Mouse (Mus musculus) midbrain, embryonic 10.5 days (tissue): ENCODE measurements around the gene Tm9sf4. TPM values are rescaled to one million over a fixed set of nuclear protein-coding genes. Genes with fewer than 3 reads are reported as not detected.

Experiments used
- DNase-seq: peaks from one replicate; pipeline ENCODE4 v3.0.0-alpha.2; 2017; ENCODE audit warnings: low spot score
- H3K27ac ChIP-seq: fragments of 300-500 bp; sonication (generic); replicated peaks from 2 replicates; pipeline ENCODE4 v1.5.1; 2016; ENCODE audit warnings: mild to moderate bottlenecking
- H3K27me3 ChIP-seq: fragments of 300-500 bp; sonication (generic); 2 replicates; pipeline ENCODE4 v1.6.1; 2016; ENCODE audit warnings: low read depth, mild to moderate bottlenecking; ENCODE audit not compliant: poor library complexity, severe bottlenecking
- H3K36me3 ChIP-seq: fragments of 300-500 bp; sonication (generic); 2 replicates; pipeline ENCODE4 v1.6.1; 2016; ENCODE audit warnings: mild to moderate bottlenecking, moderate library complexity
- H3K4me1 ChIP-seq: fragments of 300-500 bp; sonication (generic); 2 replicates; pipeline ENCODE4 v1.6.1; 2016
- H3K4me3 ChIP-seq: fragments of 300-500 bp; sonication (generic); 2 replicates; pipeline ENCODE4 v1.5.1; 2016; ENCODE audit warnings: mild to moderate bottlenecking, moderate library complexity
- H3K9me3 ChIP-seq: fragments of 300-500 bp; sonication (generic); replicated peaks from 2 replicates; pipeline ENCODE4 v1.6.1; 2016; ENCODE audit warnings: mild to moderate bottlenecking
- WGBS: fragments of 180-500 bp; shearing (Covaris S2); methylation state at CpG from one replicate; pipeline ENCODE4 v1.1.7; 2016; 5-methylcytosine and 5-hydroxymethylcytosine counted together
- polyA plus RNA-seq: library from polyadenylated mRNA; unstranded; fragments of >200 nt; fragmentation: Nextera tagmentation; extraction: Ambion mirVana; gene quantifications from 2 replicates; pipeline ENCODE4 v1.2.1, GENCODE M21; 2016

Tm9sf4 gene
- polyA plus RNA-seq, 1 experiment from 2014 or later, result 82.8 TPM

DNA sequence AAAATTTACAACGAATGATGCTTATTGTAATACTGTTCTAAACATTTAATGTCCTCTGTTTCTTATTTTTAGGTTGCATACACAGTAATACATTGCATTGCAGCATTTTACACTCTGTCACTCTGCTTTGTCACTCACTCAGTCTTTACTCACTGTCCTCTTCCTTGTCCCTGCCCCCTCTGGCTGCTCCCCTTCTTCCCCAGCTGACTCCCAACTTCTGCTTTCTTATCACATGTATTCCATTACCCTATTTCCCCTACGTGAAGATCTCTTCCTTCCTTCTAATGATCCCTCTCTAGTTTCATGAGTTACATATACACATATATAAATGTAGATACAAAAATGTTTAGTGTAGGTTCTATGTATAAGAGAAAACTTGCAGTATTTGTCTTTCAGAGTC lies 38.0 kb downstream of the Tm9sf4 start:
- H3K27ac ChIP-seq, result no peak overlapping the region
- peaks cover 92% of the 10 kb centered on the region for H3K36me3 ChIP-seq
- WGBS, result 94% methylated on average over 2 of the region's 2 CpGs
- no peaks in the 10 kb centered on the region for H3K27me3 ChIP-seq
- DNase-seq, result no peak
- peaks cover 9% of the 10 kb centered on the region for H3K4me1 ChIP-seq
- no peak overlapping the region for H3K4me3 ChIP-seq
- H3K9me3 ChIP-seq, result no peaks in the 10 kb centered on the region

DNA sequence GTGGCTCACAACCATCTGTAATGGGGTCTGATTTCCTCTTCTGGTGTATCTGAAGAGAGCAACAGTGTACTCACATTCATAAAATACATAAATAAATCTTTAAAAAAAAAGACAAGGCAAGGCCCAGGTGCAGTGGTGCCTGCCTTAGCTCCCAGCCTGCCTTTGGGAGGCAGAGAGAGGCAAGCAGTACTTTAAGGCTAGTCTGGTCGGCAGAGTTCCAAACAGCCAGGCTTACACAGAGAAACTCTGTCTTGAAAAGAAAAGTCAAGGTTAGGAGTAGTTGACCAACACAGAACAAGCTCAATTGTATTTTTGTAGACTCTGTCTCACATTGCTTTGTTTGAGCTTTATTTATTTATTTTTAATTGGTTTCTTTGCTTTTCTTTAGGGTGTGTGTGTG lies 41.7 kb downstream of the Tm9sf4 start:
- 82% methylated on average over 1 of the region's 1 CpGs for WGBS
- Histone ChIP-seq H3K4me3 (no peak overlapping the region), H3K27ac (no peak overlapping the region), H3K27me3 (no peaks in the 10 kb centered on the region), H3K9me3 (no peaks in the 10 kb centered on the region), H3K4me1 (peaks cover 9% of the 10 kb centered on the region), H3K36me3 (peaks cover 95% of the 10 kb centered on the region)
- no peak for DNase-seq

DNA sequence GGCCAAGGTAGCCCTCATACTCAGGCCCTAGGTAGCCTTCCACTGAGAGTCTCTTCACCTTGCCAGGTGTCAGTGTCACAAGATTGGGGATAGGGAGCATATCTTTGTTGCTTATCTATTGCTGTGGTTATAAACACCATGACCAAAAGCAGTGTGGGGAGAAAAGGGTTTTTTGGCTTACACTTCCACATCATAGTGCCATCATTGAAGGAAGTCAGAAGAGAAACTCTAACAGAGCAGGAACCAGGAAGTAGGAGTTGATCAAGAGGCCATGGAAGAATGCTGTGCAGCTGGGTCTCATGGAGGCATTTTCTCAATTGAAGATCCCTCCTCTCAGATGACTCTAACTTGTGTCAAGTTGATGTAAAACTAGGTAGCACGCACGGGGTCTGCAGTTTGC lies 47.0 kb downstream of the Tm9sf4 start:
- 88% methylated on average over 2 of the region's 2 CpGs for WGBS
- peaks cover 76% of the 10 kb centered on the region for H3K36me3 ChIP-seq
- no peak overlapping the region for H3K4me3 ChIP-seq
- H3K4me1 ChIP-seq, result 0 out of 2 replicates have a peak, but pooled peaks cover 3% of the 10 kb centered on the region
- H3K27ac ChIP-seq, result no peak overlapping the region
- no peaks in the 10 kb centered on the region for H3K9me3 ChIP-seq
- DNase-seq, result no peak
- no peaks in the 10 kb centered on the region for H3K27me3 ChIP-seq

DNA sequence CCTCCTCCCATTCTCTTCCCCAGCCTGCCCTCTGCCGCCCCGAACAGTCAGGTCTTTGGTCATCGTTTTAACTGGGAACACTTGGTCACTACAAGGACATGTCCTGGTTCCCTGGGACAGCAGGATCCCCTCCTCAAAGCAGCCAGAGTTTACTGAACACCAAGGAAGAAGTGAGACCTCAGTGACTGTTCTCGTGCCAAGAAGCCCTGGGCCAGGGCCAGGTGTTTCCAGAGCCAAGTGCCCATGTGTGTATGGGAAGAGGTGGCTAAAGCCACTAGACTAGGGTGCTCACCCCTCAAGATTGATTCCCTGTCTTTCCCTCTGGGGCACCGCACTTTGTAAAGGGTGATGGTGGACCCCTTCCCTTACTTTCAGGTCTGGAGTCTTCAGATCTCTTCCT lies 48.2 kb downstream of the Tm9sf4 start:
- WGBS, result 89% methylated on average over 5 of the region's 5 CpGs
- no peak overlapping the region for H3K27ac ChIP-seq
- H3K36me3 ChIP-seq, result peaks cover 65% of the 10 kb centered on the region

GRCm38 (mm10) chr2:153211451-153211850 lies 50.3 kb downstream of the Tm9sf4 start:
- H3K4me3 ChIP-seq, result no peak overlapping the region
- peaks cover 43% of the 10 kb centered on the region for H3K36me3 ChIP-seq
- H3K27me3 ChIP-seq, result no peaks in the 10 kb centered on the region
- no peak overlapping the region for H3K27ac ChIP-seq
- H3K4me1 ChIP-seq, result no peaks in the 10 kb centered on the region
- 93% methylated on average over 5 of the region's 5 CpGs for WGBS
- DNase-seq, result no peak
- H3K9me3 ChIP-seq, result no peaks in the 10 kb centered on the region

More for the DNA sequence above, 48.2 kb downstream of the Tm9sf4 start:
- DNase-seq, result no peak
- Histone ChIP-seq H3K9me3 (no peaks in the 10 kb centered on the region), H3K4me3 (no peak overlapping the region), H3K4me1 (no peaks in the 10 kb centered on the region), H3K27me3 (no peaks in the 10 kb centered on the region)

DNA sequence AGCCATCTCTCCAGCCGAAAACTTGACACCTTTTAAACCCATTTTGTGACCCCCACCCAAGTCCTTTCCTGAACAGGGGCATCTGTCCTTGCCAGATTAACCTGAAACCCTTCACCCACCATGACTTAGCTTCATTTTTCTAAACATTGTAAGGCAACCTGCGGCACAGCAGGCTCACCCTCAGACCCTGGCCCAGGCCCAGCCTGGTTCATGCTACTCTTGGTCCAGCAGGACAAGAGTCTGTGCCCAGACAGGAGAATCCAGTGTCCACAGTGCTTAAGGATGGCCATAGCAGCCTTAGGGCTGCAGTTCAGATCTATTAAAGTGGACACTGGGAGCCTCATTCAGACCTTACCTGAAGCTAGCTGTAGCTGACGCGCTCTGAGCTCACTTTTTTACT lies 52.2 kb downstream of the Tm9sf4 start:
- peaks cover 24% of the 10 kb centered on the region for H3K36me3 ChIP-seq
- no peaks in the 10 kb centered on the region for H3K4me1 ChIP-seq
- no peak overlapping the region for H3K4me3 ChIP-seq
- no peak for DNase-seq
- WGBS, result 92% methylated on average over 4 of the region's 4 CpGs
- H3K27ac ChIP-seq, result no peak overlapping the region
- H3K9me3 ChIP-seq, result no peaks in the 10 kb centered on the region
- no peaks in the 10 kb centered on the region for H3K27me3 ChIP-seq

- peaks cover 10% of the 10 kb centered on the region for H3K36me3 ChIP-seq
- H3K9me3 ChIP-seq, result no peaks in the 10 kb centered on the region
- H3K4me1 ChIP-seq, result no peaks in the 10 kb centered on the region
These were observed 53.7 kb downstream of the Tm9sf4 start for GRCm38 (mm10) chr2:153214771-153215259.

GRCm38 (mm10) chr2:153215421-153215820 lies 54.3 kb downstream of the Tm9sf4 start:
- Histone ChIP-seq H3K9me3 (no peaks in the 10 kb centered on the region), H3K36me3 (peaks cover 4% of the 10 kb centered on the region; the same call in 1 of the 2 replicates), H3K27ac (no peak overlapping the region), H3K4me3 (no peak overlapping the region), H3K4me1 (no peaks in the 10 kb centered on the region), H3K27me3 (no peaks in the 10 kb centered on the region)
- 93% methylated on average over 4 of the region's 4 CpGs for WGBS
- no peak for DNase-seq

More at GRCm38 (mm10) chr2:153214771-153215259, 53.7 kb downstream of the Tm9sf4 start:
- Histone ChIP-seq H3K27me3 (no peaks in the 10 kb centered on the region), H3K27ac (no peak overlapping the region), H3K4me3 (no peak overlapping the region)
- DNase-seq, result no peak
- WGBS, result 81% methylated on average over 6 of the region's 6 CpGs

- no peak for DNase-seq
- H3K27ac ChIP-seq, result no peak overlapping the region
- H3K27me3 ChIP-seq, result no peaks in the 10 kb centered on the region
- H3K4me3 ChIP-seq, result no peak overlapping the region
- no peaks in the 10 kb centered on the region for H3K4me1 ChIP-seq
- WGBS, result 87% methylated on average over 10 of the region's 10 CpGs
- H3K9me3 ChIP-seq, result no peaks in the 10 kb centered on the region
- no peaks in the 10 kb centered on the region for H3K36me3 ChIP-seq
These were observed 56.8 kb downstream of the Tm9sf4 start for GRCm38 (mm10) chr2:153217826-153218340.

- H3K4me1 ChIP-seq, result no peaks in the 10 kb centered on the region
- H3K27ac ChIP-seq, result no peak overlapping the region
- 87% methylated on average over 3 of the region's 3 CpGs for WGBS
- DNase-seq, result no peak
- no peaks in the 10 kb centered on the region for H3K9me3 ChIP-seq
- no peaks in the 10 kb centered on the region for H3K36me3 ChIP-seq
- H3K27me3 ChIP-seq, result no peaks in the 10 kb centered on the region
- H3K4me3 ChIP-seq, result no peak overlapping the region
These were observed 57.4 kb downstream of the Tm9sf4 start for GRCm38 (mm10) chr2:153218516-153218915.

GRCm38 (mm10) chr2:153221620-153222019 lies 60.5 kb downstream of the Tm9sf4 start:
- Histone ChIP-seq H3K4me1 (peaks cover 15% of the 10 kb centered on the region), H3K36me3 (0 out of 2 replicates have a peak, but pooled peaks cover under 1% of the 10 kb centered on the region), H3K4me3 (no peak overlapping the region), H3K27me3 (no peaks in the 10 kb centered on the region), H3K9me3 (no peaks in the 10 kb centered on the region), H3K27ac (no peak overlapping the region)
- 89% methylated on average over 4 of the region's 4 CpGs for WGBS
- DNase-seq, result no peak

GRCm38 (mm10) chr2:153222130-153222529 lies 61.0 kb downstream of the Tm9sf4 start:
- H3K36me3 ChIP-seq, result 0 out of 2 replicates have a peak, but pooled peaks cover 5% of the 10 kb centered on the region
- no peak overlapping the region for H3K27ac ChIP-seq
- no peaks in the 10 kb centered on the region for H3K9me3 ChIP-seq
- no peaks in the 10 kb centered on the region for H3K27me3 ChIP-seq
- peaks cover 15% of the 10 kb centered on the region for H3K4me1 ChIP-seq
- no peak for DNase-seq
- H3K4me3 ChIP-seq, result no peak overlapping the region

DNA sequence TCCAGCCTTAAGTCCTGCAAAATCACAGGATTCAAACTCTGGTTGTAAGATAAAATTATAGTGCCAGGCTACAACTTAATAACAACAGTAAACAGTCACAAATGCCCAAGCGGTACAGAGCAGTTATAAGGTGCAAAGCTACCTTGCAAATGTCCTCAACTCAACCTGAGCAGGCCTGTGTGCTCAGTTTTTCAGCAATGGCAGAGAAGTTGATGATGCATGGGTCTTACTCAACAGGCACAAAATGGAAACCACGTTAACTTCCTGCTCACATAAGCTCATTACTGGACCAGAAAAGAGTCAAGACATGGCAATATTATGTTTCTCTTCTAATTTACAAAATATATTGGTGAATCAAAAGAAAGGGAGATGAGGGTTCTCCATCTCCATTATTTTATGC lies 61.5 kb downstream of the Tm9sf4 start:
- DNase-seq, result no peak
- H3K27me3 ChIP-seq, result no peaks in the 10 kb centered on the region
- H3K9me3 ChIP-seq, result no peaks in the 10 kb centered on the region
- peaks cover 9% of the 10 kb centered on the region; the same call in 1 of the 2 replicates for H3K36me3 ChIP-seq
- 89% methylated on average over 2 of the region's 2 CpGs for WGBS
- no peak overlapping the region for H3K27ac ChIP-seq
- H3K4me1 ChIP-seq, result peaks cover 15% of the 10 kb centered on the region
- no peak overlapping the region for H3K4me3 ChIP-seq
